Mouse (Mus musculus) neutrophil, adult 5-6 weeks (primary cell): Measurements from ENCODE around the gene Alpk1. TPM values are rescaled to one million over a fixed set of nuclear protein-coding genes. Genes with fewer than 3 reads are reported as not detected.
A peak's percentile ranks its signal among the peaks of the same experiment; 100 is the strongest.
"Not testable (repeated sequence)": the region's sequence is repeated elsewhere in the genome, so short reads cannot be mapped to it uniquely, and the experiment has no call there.

Source experiments
- ATAC-seq: fragments of 151-379, 151-347 bp; 2 replicates; pipeline ENCODE4 v1.8.0; 2017; ENCODE audit warnings: mild to moderate bottlenecking, moderate TSS enrichment; ENCODE audit not compliant: insufficient number of reproducible peaks, poor library complexity, low FRiP score, severe bottlenecking; ENCODE audit errors: extremely low read depth
- total RNA-seq: library from RNA; stranded (forward); fragments of 200-1000 nt; gene quantifications from 2 replicates; pipeline ENCODE4 v1.2.3, GENCODE M21; 2017

Gene Alpk1
- total RNA-seq, 1 experiment from 2014 or later: 4.9 TPM

DNA sequence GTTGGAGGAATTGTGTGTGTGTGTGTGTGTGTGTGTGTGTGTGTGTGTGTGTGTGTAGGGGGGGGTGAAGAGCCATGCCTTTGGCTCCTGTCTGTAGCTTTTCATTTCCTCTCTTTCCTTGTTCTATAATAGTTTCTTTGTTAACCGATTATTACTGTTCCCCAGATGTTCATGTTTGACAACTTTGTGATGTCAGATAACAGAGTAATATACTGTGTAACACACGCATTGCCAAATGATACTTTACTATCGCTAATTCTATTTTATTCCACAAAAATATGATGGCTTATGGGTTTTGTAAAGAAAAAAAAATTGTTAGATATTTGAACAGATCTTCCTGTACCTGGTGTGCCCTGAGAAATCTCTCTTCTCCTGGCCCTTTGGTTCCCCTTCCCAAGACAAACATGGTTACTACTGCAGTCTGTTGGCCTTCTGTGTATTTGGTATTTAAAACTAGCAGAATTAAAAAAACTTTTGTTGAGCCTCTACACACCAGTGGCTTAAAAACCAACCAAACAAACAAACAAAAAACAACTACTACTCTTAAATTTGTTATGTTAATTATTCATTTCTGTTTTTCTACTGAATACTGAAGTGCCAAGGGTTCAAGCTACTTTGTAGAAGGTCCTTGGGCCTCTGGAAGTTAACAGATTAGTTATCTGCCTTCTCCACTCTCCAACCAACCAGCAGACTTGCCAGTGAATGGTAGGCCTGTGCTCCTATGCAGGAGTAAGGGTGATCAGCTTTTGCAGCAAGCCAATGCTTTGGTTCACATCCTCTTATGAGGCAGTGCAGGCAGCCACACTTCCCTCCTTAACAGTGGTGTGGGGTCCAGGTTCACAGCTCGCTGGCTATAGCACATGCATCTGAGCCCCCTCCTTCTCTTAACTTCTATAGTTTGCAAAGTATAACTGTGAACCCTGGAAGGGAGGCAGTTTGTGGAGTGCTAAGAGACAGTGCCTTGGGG is 11.6 kb upstream of the Alpk1 start:
- ATAC-seq: peak; percentile 6; the same call in 1 of the 2 replicates

DNA sequence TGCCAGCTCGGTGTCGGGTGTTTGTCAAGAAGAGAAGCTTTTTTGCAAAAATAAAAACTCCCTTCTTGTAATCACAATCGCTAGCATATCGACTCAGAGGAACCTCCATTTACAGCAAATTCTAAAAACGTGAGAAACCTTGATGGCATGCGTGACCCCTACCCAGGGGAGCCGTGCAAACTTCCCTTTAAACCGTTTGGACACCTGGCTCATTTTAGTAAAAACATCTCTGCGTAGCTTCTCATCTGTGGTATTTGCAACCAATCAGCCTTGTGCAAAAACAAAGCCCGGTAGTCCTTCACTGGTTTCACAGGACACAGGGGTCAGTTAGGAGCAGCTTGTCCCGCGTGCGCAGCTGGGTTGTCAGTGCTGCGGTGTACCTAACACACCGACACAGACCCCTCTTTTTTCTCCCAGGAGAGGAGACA is 10.7 kb upstream of the Alpk1 start:
- peak; percentile 25; the same call in 1 of the 2 replicates for ATAC-seq

DNA sequence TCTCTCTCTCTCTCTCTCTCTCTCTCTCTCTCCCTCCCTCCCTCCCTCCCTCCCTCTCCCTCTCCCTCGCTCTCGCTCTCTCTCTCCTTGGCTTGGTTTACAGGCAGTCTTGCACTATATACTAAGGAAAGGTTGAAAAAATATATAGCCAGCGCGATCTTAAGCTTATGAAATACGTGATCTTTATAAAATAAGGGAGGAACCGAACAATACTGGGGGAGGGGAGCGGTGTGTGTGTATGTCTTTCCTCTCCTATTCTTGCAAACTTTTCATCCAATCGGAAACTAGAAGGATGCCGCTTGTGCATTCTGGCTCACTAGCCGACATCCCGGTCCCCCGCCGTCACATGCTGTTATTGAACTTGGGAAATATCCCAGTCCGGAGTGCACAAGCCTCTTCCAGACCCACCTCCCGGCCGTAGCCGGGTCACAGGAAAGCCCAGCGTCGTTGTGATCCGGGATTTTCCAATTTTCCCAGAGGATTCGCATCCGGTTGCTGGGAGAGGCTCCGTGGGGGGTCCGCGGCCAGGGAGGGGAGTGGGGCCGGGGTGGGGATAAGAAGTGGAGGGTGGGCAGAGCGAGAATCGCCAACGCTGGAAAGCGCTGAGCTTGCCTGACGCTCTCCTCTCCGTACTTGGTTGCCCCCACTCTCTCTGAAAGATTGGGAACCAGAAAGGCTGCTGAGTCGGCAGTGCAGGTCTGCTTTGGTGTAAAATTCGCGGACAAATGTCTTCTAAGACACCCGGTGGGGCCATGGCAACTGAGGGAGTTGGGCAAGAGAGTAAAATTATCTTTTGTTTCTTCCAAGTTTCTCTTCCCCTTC is 10.1 kb upstream of the Alpk1 start:
- peak; percentile 15; the same call in 1 of the 2 replicates for ATAC-seq

DNA sequence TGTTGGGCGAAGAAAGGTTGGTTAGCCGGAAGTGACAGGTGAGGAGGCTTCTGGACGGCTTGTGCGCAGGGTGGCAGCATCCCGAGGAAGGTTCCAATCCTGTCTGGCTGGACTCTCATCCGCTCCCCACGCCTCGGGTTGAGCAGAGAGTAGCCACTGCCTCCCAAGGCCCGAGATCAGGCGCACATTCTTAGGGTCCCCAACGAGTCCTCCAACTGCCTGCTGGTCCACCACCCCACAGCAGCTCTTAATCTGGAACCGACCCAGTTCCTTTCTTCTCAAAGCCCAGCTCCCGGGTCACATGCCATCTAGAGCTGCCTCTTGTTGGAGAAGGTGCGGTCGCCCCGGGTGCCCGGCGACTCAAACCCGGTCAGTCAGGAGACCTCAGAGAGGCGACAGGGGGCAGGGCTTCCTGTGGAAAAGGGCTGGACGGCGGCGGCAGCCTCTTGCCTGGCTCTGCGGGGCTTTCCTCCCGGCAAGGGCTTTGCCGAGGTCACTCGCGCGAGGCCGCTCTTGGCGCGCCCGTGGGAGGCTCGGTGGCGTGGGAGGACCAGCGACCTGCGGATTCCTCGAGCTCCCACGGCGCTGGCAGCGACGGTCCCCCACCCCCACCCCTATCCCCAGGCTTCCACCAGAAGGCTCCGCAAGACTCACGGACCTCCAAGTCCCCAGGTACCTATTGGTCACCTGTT is 9.3 kb upstream of the Alpk1 start, which contains the start of gene Tifa:
Tifa (plus strand) TSS at position 306 of the 692 bp plus-strand sequence.
- ATAC-seq: peak; percentile 33

DNA sequence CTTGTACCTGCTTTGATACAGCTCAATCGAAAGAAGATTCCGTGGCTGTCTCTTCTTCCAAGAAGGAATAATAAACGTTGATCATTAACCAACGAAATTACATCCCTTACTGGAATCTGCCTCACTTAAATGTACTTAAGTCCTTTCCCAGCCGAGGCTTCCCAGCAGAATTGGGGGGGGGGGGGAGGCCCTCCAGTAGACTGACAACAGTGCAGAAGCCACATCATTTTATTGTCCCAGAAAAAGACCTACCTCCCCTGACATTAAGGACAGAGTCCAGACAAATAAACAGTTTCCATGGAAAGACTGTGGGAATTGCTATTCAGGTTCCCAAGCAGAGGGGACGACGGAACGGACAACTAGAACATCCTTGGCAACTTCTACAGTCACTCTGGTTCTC is 8.6 kb upstream of the Alpk1 start:
- no peak for ATAC-seq

DNA sequence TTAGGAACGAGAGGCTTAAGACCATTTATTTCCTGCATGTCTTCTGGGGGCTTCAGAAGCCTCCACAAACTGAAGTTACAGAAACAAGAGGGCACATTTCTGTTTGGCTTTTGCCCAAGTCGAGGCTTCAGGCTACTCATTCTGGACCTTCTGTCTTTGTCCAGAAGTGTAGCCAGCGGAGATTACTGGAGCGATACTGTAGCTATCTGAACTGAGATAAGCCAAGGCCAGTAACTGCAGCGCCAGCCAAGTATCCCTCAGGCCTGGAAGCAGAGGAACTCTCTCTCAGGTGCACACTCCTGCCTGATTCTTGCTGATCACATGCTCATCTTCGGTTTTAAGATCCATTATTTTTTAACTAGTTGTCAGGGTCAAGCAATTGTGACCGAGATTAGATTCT is 7.7 kb upstream of the Alpk1 start:
- no peak for ATAC-seq

DNA sequence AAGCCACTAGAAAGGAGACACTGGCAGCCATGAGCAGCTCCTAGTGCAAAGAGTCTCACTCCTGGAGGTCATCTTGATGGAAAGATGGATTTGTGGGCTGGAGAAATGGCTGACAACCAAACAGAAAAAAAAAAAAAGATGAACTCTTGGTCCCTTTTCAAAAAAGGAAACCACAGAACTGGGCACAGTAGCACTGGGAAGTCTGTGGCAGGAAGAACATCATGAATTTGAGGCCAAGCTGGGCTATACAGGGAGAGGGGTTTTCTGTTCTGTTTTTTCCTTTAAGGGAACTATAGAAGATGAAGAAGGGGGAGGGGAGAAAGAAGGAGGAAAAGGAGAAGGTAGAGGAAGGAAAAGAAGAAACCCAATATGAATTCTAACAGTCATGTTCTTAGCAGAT is 6.7 kb upstream of the Alpk1 start:
- ATAC-seq: no peak

DNA sequence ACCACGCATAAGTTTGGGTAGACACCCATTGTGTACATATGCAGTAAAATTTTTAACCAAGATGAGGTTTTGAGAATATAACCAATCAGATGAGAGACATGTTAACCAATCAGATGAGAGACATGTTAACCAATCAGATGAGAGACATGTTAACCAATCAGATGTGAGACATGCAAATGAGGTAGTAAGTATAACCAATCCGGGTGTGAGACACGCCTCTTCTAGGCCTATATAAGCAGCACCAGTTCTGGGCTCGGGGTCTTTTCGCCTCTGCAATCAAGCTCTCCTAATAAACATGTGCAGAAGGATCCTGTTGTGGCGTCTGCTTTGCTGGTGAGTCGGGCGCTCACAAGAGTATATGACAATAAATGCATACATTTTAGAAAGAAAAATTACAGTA is 3.4 kb upstream of the Alpk1 start:
- not testable (repeated sequence) for ATAC-seq

DNA sequence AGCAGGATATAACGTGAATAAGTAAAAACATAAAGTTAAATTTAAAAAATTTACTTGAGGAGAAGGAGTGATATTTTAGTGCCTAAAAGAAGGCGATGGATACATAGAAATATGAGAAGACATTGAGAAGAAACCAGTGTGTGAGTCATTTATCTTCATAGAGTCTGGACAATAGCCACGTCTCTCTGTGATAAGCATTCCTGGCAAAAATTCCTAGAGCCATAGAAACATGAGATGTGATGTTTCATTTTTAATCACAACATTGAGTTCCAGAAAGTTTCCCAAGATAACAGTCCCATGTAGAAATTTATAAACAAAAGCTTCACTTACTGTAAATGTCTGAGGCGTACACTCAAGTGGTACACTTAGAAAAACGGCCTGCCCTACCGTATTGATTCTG is 2.6 kb upstream of the Alpk1 start:
- ATAC-seq: no peak

DNA sequence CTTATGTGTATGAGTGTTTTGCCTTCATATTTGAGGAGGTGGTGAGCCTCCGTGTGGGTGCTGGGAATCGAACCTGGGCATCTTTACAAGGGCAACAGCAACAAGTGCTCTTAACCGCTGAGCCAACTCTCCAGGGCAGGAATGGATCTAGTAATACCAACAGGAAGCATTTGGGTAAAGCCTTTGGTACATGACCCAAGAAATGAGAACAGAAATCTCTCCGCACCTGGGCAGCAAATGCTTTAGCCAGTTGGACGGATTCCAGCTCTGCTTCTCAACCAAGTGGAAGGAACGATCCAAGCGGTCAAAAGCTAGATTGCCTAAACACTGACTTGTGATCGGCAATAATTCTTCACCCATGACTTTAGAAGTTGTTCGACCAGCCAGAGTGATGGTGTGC is 594 bp upstream of the Alpk1 start:
- ATAC-seq: no peak

DNA sequence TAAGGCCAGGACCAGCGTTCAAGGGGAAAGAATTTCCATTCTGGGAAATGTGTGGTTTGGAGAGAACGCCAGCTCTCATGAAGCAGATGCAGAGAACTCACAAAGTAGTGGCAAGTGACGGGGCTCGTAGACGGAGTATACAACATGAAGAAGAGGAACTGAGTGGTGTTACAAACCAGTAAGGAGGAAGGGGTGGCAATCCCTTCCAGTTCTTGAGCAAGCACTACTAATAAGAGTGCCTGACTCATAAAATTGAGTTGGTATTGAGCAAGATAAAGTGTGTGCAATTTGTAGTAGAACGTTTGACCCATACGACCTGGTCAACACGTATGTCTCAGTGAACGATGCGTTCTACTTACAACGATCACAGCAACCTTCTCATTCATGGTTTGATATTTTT is 11.2 kb downstream of the Alpk1 start:
- ATAC-seq: peak; percentile 99

DNA sequence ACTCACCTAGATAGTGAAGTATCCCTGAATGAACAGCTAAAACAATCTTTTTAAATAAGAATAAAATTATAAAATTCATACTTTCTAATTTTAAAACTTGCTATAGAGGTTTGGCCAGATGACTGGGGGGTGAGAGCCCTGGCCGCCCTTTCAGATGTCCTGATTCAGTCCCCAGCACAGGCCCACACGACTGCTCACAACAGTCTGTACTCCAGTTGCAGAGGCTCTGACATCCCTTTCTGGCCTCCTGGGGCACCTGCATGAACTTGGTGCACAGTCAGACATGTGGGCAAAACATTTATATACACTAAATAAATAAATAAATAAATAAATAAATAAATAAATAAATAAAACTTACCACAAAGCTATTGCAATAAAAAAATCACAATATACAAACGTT is 14.4 kb downstream of the Alpk1 start:
- ATAC-seq: no peak

DNA sequence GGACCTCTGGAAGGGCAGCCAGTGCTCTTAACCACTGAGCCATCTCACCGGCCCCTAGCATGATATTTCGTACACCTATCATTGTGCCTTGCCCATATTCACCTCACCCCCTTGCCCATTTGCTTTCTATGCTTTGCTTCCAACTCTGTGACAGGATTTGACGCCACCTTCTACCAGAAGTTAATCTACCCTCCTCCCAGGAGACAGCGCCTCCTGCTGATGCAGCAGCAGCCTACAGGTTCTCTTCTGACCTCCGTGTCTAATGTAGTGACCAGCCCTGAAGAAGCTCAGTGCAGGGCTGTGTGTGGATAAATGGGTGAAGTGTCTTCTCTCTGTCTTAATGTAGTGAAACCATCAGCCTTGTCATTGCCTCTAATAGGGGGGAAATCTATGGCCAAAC is 15.8 kb downstream of the Alpk1 start:
- ATAC-seq: no peak

DNA sequence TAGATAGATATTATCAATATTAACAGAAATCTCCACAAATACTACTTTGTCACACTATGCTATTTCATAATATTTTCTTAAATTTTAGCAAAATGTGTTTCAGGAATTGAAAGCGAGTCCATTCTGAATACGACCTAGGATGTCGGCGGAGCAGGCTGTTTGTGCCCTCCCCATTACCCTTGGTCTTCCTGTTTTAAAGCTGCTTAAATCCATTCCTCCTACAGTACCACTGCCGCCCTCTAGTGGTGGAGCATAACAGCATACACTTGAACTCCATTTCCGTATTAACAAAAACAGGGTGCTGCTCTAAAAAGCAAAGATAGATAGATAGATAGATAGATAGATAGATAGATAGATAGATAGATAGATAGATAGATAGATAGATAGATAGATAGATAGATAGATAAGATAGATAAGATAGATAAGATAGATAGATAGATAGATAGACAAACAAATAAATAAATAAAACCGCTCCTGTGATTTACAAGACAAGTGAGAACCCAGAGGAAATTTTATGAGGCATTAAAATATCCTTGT is 17.2 kb downstream of the Alpk1 start:
- ATAC-seq: peak; percentile 96

DNA sequence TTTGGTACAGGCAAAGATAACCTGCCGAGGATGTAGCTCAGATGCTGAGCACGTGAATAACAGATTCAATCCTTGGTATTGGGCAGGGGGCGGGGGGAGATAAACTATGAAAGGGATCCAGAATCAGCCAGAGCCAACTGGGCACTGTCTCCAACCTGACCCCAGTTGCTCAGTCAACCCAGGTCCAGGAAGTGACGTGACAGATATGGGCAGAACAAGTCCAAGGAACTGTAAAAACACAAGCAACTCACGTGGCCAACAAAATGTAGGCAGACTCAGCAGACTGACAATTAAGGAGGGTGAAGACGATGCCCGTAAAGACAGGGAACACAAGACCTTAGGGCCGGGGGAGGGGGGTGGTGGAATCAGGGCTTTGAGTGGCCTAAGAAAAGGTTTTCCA is 17.9 kb downstream of the Alpk1 start:
- no peak for ATAC-seq

DNA sequence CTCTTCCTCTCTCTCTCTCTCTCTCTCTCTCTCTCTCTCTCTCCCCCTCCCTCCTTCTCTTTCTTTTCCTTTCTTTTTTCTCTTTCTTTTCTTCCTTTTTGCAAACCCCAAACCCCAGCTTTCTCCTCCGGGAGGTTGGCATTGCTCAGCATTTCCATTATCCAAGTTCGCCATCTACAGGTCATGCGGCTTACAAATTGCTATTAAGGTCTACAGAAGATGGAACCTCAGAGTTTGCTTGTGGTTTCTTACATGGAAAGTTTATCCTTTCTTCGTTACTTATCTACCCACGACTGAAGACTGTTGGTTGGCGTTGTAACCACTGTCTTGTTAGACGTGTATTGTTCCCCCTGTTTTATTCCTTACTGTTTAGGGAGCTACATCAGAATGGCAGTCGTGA is 21.1 kb downstream of the Alpk1 start:
- no peak for ATAC-seq

DNA sequence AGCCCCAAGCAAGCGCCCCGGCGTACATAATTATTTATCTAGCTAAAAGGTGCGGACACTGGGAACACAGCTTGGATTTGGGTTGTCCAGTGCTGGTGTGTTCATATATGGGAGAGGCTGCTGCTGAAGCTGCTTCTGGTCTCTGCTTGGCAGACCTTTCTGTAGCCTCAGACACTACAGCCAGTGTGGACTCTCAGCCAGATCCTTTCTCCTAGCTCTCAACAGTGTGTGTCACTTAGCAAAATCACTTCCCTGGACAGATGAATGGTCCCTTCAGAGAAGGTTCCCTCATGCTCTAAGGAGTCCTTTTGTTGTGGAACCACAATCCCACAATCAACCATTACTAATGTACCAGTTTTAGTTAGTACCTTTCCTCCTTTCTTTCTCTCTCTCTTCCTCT is 21.5 kb downstream of the Alpk1 start:
- ATAC-seq: no peak

DNA sequence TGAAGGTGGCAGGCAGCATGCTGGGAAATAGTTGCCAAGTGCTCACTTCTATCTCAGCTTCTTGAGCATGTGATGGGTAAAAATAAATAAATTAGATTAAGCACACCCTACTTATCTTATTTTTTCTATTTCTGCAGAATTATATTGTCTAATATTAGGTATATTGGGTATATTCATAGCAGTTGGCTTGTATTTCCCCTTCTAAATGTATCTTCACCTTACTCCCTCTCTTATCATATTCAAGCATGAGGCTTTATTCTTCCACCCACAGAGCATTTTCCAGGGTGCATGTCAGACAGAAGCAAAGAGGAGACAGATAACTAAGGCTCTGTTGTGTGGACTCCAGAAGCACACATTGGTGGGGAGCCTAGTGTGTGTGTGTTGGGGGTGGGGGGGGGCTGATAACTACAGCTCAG is 22.4 kb downstream of the Alpk1 start:
- no peak for ATAC-seq

DNA sequence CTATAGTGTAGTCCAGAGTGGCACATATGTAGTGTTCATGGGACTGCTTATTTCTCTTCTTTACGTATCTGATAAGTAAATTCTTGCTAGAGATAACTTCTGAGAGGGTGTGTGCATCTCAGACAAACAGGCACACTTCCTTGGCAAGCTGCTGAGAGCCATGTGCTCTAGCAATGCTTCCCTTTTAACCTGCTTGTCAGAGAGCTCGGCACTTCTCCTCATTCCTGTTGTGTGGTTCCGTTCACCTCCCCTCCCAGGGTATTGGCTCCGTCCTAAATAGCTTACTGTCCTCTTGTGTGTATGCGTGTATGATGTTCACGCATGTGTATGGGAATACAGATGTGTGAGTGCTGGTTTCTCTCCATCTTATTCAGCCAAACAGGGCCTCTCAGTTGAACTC is 23.9 kb downstream of the Alpk1 start:
- ATAC-seq: no peak
